Mouse (Mus musculus) left cerebral cortex, postnatal 36 days (tissue): ENCODE measurements around the gene Gm10570. TPM values are rescaled to one million over a fixed set of nuclear protein-coding genes. Genes with fewer than 3 reads are reported as not detected.

Experiments
- DNase-seq, 2 experiments: peaks; one replicate each; pipeline ENCODE4 v3.0.0; 2021 to 2022; ENCODE audit warnings: low spot score in 2 of 2, mixed read lengths in 1 of 2
- intact Hi-C: fragments of 180-260 bp; cut with DNase I; formaldehyde crosslinking; loops from one replicate; pipeline ENCODE4 v1.15.1; 2025
- total RNA-seq, 2 experiments: library from RNA; stranded (reverse); gene quantifications; 2 replicates each; pipeline ENCODE4 v1.2.3; 2021

Gm10570 gene
- 1 to 10 TPM; 1.4 to 1.8 TPM for total RNA-seq

DNA sequence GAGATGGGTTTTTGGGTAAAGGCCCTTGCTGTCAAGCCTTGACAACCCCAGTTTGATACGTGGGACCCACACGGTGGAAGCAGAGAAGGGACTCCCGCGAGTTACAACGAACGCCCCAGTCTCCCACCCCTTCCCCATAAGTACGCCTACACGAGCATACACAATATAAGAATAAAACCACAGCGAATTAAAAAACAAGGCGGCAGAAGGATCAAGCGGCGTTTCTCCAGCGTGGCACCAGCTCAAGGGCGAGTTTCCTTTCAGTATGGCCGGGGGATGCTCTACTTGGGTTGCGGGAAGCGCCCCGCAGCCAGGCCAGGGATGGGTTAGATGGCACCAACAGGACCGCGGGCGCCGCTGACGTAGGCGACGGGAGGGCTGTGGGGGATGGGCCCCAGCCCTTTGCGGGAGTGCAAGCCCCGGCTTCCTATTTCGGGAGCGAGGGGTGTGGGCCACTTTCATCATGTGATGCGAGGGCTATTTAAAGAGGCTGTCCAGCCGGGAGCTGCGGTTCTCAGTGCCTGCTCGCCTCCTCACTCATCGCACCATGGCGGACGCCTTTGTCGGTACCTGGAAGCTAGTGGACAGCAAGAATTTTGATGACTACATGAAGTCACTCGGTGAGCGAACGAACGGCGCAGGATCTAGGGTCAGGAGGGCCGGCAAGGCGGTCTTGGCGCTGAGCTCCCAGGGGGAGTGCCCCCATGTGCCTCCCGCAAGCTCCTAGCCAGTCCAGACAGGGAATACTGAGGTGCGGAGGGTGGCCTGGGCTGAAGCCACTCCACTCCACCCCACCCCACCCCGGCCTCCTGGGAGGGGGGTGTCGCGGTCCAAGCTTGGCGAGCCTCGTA is at the start of gene Gm10570, which contains the start of gene Fabp3:
TSS of gene Gm10570 (minus strand) at position 444 of the 851 bp plus-strand sequence.
TSS of gene Fabp3 (plus strand) at position 365 of the 851 bp plus-strand sequence.
- peak; percentile 82 to 86 for DNase-seq
- intact Hi-C loops = no loop called here

DNA sequence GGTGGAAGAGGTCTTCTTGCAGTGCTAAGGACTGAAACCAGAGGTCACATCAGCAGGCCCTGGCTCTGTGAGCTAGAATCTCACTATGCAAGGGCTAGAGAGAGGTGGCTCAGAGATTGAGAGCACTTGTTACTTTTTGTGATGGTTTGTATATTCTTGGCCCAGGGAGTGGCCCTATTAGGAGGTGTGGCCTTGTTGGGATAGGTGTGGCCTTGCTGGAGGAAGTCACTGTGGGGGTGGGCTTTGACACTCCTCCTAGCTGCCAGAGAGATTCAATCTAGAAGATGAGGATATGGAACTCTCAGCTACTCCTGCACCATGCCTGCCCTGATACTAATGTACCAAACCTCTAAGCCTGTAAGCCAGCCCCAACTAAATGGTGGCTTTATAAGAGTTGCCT is 49.5 kb upstream of the Gm10570 start:
- intact Hi-C loops = no loop called here
- no peak for DNase-seq

DNA sequence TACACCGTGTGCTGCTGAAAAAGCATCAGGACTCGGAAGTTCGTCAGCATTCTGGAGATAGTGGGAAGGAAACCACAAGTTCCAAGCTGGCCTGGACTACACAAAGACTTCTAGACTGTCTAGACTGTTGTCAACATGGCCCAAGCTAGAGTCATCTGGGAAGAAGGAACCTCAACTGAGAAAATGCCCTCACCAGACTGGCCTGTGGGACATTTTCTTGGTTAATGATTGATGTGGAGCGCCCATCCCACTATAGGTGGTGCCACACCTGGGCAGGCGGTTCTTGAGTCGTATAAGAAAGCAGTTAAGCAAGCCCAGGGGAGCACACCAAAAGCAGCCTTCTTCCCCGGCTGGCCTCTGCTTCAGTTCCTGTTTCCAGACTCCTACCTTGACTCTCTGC is 44.1 kb upstream of the Gm10570 start:
- no peak for DNase-seq
- intact Hi-C loops = no loop called here

DNA sequence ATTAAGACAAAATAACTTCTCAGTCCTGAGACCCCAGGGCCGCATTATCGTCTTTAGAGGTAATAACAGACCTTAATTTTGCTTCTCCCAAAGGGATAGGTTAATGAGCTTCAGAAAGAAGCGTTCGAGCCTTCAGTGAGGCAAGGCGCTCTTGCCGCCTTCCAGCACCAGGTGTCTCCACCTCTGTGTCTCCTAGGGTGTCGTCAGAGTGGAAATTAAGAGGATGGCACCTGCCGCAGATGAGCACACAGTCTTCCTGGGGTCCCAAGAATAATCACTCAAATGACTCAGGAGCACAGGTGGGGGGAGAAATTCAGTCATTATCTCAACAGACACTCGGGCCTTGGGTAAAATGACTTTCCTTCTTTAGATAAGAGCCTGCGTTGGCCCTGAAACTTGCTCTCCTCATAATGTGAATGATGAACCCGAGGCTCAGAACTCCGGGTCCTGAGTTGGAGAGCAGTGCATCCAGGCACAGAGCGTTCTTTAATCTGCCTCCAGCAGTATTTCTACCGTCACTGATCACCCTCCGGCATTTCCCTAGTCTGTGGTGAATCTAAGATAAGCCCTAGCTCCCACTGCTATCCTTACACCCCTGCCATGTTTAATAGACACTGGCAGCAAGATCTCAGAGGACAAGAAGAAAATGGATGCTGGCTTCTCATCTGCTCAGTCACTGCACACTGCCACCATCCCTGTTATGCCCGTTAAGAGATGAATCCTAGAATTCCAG is 42.4 kb upstream of the Gm10570 start:
- intact Hi-C loops = no loop called here
- DNase-seq = no peak

DNA sequence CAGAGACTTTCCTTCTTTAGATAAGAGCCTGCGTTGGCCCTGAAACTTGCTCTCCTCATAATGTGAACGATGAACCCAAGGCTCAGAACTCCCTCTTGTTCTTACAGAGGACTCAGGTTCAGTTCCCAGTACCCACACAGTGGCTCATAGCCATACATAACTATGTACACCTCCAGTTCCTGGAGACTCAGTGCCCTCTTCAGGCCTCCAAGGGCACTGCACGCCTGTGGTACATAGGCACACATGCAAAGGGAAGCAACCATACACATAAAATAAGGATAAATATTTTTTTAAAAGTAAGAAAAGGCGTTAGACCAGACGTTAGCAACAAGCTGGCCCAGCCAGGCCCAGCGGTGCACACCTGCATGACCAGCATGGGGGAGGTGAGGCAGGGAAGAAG is 41.2 kb upstream of the Gm10570 start:
- no peak for DNase-seq

DNA sequence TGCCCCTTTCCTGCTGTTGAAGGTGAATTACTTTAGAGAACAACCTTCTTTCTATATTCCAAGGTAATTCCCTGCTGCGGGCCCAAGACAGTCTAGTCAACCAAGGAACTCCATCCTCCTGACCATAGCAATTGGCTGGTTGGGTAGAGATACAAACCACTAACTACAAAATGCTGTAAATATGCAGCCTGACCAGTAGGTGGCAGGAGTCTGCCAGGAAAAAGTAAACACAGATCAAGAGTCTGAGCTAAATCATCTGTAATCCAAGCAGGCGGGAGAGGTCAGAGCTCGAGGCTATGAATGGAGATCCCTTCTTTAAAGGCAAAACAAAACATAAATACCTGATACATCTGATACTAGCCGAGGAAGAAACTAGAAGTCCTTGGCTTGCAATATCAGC is 33.2 kb upstream of the Gm10570 start:
- intact Hi-C loops = loop anchor here (1.0 kb wide), 1 partner anchor 190 kb away; no protein-coding TSS in a partner anchor
- no peak for DNase-seq

More for the DNA sequence above, 41.2 kb upstream of the Gm10570 start:
- intact Hi-C loops = no loop called here

DNA sequence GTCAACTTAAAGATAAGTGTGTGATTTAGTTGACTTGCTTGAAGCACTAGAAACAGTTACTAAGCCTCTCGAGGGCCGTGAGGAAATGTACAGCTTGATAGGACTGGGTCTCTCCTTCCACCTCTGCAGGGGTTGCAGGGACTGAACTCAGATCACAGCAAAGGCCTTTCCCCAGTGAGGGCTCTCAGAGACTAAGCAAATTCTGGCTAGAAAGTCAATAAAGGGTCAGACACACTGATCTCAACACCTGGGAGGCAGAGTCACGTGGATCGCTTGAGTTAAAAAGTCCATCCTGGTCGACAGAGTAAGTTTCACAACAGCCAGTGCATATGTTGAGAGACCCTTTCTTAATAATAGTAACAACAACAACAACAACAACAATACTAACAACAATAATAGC is 27.4 kb upstream of the Gm10570 start:
- DNase-seq = no peak
- intact Hi-C loops = no loop called here

DNA sequence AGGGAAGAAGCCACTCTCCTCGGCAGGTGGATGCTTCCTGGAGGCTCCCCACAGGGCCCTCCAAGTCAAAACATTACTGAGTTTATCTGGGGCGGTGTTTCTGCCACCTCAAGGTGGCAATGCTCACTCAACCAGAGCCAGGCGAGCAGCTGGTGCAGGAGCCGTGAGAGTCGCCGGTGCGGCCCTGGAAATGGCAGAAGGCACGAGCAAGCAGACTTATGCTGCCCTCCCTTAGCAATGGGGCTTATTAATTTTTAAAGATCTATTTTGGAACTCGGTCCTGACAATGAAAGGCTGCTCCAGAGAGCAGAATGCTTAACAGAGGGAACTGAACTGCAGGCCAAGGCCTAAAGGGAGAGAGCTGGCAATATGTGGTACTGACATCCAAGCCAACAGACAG is 18.9 kb upstream of the Gm10570 start:
- no peak for DNase-seq
- intact Hi-C loops = no loop called here

DNA sequence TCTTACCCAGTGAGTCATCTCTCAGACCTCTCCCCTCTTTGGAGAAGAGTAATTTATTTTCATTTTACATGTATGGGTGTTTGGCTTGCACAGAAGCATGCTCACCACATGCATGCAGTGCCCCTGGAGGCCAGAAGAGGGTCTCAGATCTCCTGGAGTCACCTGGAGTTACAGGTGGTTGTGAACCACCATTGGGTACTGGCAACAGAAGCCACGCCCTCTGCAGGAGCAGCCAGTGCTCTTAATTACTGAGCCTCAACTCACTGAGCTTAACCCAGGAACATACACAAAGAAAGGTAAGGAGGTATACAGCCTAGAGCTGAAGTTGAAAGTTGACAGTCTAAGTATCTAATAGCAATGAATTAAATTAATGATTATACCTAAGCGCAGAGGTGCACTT is 17.0 kb upstream of the Gm10570 start:
- no peak for DNase-seq
- intact Hi-C loops = no loop called here

DNA sequence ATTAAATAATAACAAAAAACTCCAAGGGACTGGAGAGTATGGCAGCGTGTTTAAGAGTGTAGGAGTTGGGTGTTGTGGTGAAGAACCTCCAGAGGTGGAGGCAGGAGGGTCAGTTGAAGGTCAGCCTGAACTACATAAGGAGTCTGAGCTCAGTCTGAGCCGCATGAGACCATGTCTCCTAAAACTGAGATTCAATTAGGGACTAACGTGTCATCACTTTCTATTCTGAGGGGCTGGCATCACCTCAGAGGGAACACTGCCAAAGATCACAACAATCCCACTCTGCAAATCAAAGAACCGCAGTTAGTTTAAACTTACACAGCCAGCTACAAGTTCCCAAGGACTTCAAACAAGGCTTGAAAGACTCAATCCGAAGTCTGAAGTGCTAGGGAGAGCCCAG is 15.1 kb upstream of the Gm10570 start:
- DNase-seq = no peak
- intact Hi-C loops = no loop called here

DNA sequence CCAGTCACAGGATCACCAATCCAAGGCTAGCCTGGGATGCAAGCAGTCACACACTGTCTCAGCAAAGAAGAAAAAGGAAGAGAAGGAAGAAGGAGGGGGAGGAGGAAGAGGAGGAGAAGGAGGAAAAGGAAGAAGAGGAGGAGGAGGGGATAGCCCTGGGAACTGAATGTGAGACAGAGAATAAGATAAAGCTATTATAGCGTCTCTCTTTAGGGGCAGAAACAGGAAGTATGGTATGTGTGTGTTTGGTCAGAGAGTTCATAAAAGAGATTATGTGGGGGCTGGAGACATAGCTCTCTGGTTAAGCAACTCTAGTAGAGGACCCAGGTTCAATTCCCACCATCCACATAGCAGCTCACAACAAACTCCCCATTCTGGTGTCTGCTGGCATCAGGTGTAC is 14.7 kb upstream of the Gm10570 start:
- intact Hi-C loops = no loop called here
- no peak for DNase-seq

DNA sequence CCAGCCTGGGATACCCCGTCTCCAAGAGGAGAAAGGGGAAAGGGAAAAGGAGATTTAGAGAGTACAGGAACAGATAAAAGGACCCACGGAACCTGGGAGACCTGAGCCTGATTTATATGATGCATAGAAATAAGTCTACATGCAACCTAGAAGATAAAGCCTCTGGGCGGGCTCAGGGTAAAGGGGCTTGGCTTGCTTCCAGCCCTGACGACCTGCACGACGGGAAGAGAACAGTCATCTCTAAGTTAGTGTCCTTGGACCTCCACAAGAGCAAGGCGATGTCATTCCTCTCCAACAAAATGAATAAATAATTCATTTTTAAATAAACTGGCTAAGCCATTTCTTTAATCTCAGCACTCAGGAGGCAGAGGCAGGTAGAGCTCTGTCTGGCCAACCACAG is 14.1 kb upstream of the Gm10570 start:
- DNase-seq = no peak
- intact Hi-C loops = no loop called here

DNA sequence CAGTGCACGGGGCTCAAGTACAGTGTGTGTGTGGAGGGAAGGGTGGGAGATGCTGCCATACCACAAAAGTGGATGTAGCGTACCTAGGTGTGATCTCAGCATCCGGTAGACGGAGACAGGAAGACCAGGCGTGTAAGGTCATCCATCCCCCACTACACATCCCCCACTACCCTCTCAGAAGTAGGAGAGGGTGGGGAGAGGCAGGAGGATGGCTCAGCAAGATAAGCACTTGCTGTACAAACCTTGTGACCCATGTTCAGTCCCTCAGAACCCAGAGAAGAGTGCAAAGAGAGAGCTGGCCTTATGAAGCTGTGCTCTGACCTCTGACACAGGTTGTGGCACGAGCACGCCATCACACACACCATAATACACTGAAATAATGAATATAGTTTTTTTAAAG is 13.2 kb upstream of the Gm10570 start:
- DNase-seq = no peak
- intact Hi-C loops = no loop called here

DNA sequence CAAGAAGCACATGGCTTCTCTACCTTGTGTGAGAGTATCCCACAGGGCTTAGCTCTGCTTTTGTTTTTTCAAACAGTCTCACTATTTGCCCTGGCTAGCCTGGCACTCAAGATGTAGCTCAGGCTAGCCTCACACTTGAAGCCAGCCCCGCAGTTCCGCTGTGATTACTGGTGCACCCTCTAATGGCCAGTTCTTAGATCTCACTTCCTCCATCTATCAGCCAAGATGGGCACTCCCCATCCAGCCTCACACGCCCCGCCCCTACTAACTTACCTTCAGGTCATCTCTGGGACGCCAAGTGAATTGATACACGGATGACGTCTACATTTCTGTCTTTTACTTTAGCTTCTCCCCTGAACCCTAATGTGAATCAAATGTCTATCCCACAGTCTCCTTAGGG is 11.1 kb upstream of the Gm10570 start:
- intact Hi-C loops = no loop called here
- no peak for DNase-seq

DNA sequence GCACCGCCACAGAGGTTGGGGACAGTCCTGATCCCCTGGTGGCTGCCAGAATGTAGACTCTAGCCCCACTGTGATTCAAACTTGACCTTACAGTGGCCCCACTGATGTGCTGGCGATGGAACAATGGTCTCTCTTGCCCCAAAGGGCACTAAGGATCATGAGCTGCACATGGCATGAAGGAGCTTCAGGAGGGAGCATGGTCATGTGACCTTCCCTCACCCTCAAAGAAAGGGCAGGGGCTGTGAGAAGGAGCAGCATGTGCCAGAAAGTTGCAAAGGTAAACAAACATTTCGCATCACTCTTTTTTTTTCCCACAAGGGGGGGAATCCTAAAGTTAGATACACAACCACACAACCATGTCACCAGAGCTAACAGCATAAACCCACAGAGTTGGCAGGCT is 9.6 kb upstream of the Gm10570 start:
- intact Hi-C loops = no loop called here

DNA sequence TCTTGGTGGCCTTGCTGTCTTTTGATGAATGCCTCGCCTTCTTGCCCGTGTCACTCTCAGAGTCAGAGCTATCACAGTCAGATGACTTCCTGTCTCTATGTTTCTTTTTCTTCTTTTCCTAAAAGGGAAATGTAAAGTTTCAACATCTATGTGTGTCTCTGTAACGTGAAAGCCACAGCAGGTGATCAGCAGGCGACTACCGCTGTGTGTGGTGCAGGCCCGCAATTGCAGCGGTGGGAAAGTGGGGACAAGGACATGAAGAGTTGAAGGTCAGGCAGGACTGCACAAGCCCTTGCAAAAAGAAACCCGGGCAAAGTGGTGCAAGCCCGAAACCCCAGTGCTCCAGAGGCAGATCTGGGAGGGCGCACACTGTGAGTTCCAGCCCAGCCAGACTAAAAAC is 8.2 kb upstream of the Gm10570 start:
- intact Hi-C loops = no loop called here
- DNase-seq = no peak

More for the DNA sequence above, 9.6 kb upstream of the Gm10570 start:
- no peak for DNase-seq

DNA sequence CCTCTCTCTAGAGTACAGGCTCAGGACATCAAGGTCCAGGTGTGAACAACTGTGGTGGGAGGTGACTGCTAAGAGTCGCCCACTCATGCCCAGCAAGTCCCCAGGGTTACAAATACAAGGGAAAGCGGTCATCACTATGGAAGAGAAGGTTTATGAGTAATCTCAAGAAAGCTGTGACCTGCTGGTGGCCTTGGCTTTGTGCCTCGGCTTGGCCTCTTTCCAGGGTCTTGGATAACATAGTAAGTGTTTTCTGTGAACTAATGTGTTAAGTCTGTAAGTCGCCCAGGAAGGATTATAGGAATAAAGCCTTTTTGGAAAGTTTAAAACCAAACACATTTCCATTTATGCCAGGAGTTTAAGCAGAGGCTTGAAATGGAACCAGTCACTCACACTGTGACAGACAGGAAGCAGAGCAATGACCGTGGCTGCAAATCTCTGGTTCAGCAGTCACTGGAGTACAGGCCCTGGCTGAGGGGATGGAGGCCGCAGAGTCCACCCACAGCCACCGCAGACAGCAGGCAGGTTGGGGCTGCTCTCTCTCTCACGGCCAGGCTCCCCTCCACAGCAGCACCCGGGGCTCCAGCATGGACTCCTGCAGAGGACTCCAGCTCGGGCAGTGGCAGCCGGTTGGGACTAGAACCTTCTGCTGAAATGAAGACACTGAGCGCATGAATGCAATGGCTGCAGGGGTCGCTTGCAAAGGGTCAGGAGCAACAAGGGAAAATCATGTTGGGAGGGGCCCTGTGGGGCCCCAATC is 7.5 kb upstream of the Gm10570 start:
- no peak for DNase-seq
- intact Hi-C loops = no loop called here

DNA sequence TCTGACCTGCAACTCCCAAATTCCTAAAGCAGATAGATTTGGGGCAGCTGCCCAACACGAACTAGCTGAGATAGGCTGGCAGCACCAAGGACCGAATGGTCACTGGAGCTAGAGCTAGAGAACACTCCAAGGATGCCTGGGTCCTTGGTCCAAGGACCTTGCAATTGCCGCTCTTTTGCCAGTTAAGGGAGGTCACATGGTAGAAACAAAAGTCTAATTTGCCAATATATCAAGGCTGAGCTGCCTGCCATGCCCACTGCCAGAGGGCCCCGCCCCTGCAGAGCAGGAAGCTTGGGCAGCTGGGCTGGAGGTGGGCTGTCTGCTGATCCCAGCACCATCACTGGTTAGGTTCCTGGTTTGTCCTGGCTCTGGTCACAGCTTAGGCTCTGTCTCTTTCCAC is 5.1 kb upstream of the Gm10570 start:
- no peak for DNase-seq
- intact Hi-C loops = no loop called here

DNA sequence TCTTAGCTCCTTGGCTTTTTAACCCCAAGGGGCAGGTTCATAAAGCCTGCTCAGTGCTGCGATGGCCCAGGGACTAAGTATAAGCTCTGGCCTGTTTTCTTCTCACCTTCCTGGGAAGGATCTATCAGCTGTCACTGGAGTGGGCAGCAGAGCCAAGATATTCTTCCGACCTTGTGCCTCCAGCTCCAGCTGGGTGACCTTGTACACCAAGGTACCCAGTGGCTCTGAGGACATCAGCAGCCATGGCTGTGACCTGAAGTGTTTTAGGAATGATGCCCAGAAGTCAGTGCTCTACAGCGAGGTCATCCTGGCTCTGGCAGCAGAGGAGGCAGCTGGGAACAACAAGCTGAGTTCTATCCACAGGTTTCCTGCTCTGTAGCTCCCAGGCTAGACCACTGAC is 4.1 kb upstream of the Gm10570 start:
- no peak for DNase-seq
- intact Hi-C loops = no loop called here

DNA sequence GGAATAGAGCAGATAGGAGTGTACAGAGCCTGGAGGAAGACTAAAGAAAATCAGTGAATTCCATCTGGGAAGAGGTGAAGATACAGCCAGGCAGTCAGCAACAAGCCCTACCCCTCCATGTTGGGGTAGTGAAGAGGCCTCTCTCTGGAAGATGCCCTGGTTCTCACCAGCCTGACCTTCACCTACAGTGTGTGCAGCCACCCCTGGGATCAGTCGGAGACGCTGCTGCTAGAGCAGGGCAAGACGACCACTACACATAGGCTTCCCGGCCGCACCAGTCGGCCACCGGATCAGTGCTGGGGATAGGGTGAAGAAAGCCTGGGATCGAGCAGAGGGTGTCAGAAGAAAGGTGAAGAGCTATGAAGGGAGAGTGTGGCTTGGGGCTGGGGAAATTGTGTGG is 780 bp upstream of the Gm10570 start:
- intact Hi-C loops = no loop called here

More for the DNA sequence above, 780 bp upstream of the Gm10570 start:
- no peak for DNase-seq
